Mouse (Mus musculus): ENCODE measurements at regions not wholly inside any gene's neighbourhood (a gene's known extent, or its start where the extent isn't known, plus 50 kb on each side); places are given as distances from the start of the nearest gene placed in this dataset.

- no peak for DNase-seq
- intact Hi-C loops (cut with DNase I): no loop called here
Measured at GRCm38 (mm10) chr15:36919704-36920103, 87.9 kb downstream of the Zfp706 start.

GRCm38 (mm10) chr15:36919209-36919608 is 88.4 kb downstream of the Zfp706 start:
- no peak for DNase-seq
- intact Hi-C loops (cut with DNase I): no loop called here

GRCm38 (mm10) chr15:36916998-36917397 is 90.6 kb downstream of the Zfp706 start:
- intact Hi-C loops (cut with DNase I): no loop called here
- DNase-seq: no peak

GRCm38 (mm10) chr15:36914239-36915100 is 93.1 kb downstream of the Zfp706 start:
- DNase-seq: no peak
- intact Hi-C loops (cut with DNase I): no loop called here

- intact Hi-C loops (cut with DNase I): no loop called here
- DNase-seq: no peak
Measured at GRCm38 (mm10) chr15:36913308-36913707, 94.3 kb downstream of the Zfp706 start.

- intact Hi-C loops (cut with DNase I): no loop called here
- DNase-seq: no peak
Measured at GRCm38 (mm10) chr15:36910272-36910671, 97.3 kb downstream of the Zfp706 start.

GRCm38 (mm10) chr15:36909494-36909893 is 98.1 kb downstream of the Zfp706 start:
- DNase-seq: no peak
- intact Hi-C loops (cut with DNase I): no loop called here

- no peak for DNase-seq
- intact Hi-C loops (cut with DNase I): no loop called here
Measured at GRCm38 (mm10) chr15:36906789-36907188, 100.8 kb downstream of the Zfp706 start.

GRCm38 (mm10) chr15:36906052-36906451 is 101.5 kb downstream of the Zfp706 start:
- no peak for DNase-seq
- intact Hi-C loops (cut with DNase I): no loop called here

GRCm38 (mm10) chr15:36903922-36904321 is 103.7 kb downstream of the Zfp706 start:
- intact Hi-C loops (cut with DNase I): no loop called here
- DNase-seq: no peak

- intact Hi-C loops (cut with DNase I): no loop called here
- DNase-seq: no peak
Measured at GRCm38 (mm10) chr15:36903309-36903708, 104.3 kb downstream of the Zfp706 start.

GRCm38 (mm10) chr15:36901830-36902285 is 105.7 kb downstream of the Zfp706 start:
- no peak for DNase-seq
- intact Hi-C loops (cut with DNase I): no loop called here

- intact Hi-C loops (cut with DNase I): no loop called here
- DNase-seq: no peak
Measured at GRCm38 (mm10) chr15:36901350-36901749, 106.2 kb downstream of the Zfp706 start.

GRCm38 (mm10) chr15:36900940-36901339 is 106.6 kb downstream of the Zfp706 start:
- intact Hi-C loops (cut with DNase I): no loop called here

GRCm38 (mm10) chr15:36899882-36900281 is 107.7 kb downstream of the Zfp706 start:
- intact Hi-C loops (cut with DNase I): no loop called here
- no peak for DNase-seq

More at GRCm38 (mm10) chr15:36900940-36901339, 106.6 kb downstream of the Zfp706 start:
- no peak for DNase-seq

- no peak for DNase-seq
- intact Hi-C loops (cut with DNase I): no loop called here
Measured at GRCm38 (mm10) chr15:36898857-36899523, 108.6 kb downstream of the Zfp706 start.

- DNase-seq: no peak
- intact Hi-C loops (cut with DNase I): no loop called here
Measured at GRCm38 (mm10) chr15:36898326-36898725, 109.2 kb downstream of the Zfp706 start.

- intact Hi-C loops (cut with DNase I): no loop called here
- no peak for DNase-seq
Measured at GRCm38 (mm10) chr15:36896265-36896664, 111.3 kb downstream of the Zfp706 start.

- intact Hi-C loops (cut with DNase I): no loop called here
- no peak for DNase-seq
Measured at GRCm38 (mm10) chr15:36895031-36895430, 112.5 kb downstream of the Zfp706 start.

GRCm38 (mm10) chr15:36893407-36893969 is 114.1 kb downstream of the Zfp706 start:
- no peak for DNase-seq

GRCm38 (mm10) chr15:36892576-36893205 is 114.9 kb downstream of the Zfp706 start:
- intact Hi-C loops (cut with DNase I): no loop called here

More at GRCm38 (mm10) chr15:36893407-36893969, 114.1 kb downstream of the Zfp706 start:
- intact Hi-C loops (cut with DNase I): no loop called here

More at GRCm38 (mm10) chr15:36892576-36893205, 114.9 kb downstream of the Zfp706 start:
- DNase-seq: no peak

Measured in heart, postnatal 36 days (tissue).